ENCODE assay signal across 8 mouse cellular contexts in the genomic region with DNA sequence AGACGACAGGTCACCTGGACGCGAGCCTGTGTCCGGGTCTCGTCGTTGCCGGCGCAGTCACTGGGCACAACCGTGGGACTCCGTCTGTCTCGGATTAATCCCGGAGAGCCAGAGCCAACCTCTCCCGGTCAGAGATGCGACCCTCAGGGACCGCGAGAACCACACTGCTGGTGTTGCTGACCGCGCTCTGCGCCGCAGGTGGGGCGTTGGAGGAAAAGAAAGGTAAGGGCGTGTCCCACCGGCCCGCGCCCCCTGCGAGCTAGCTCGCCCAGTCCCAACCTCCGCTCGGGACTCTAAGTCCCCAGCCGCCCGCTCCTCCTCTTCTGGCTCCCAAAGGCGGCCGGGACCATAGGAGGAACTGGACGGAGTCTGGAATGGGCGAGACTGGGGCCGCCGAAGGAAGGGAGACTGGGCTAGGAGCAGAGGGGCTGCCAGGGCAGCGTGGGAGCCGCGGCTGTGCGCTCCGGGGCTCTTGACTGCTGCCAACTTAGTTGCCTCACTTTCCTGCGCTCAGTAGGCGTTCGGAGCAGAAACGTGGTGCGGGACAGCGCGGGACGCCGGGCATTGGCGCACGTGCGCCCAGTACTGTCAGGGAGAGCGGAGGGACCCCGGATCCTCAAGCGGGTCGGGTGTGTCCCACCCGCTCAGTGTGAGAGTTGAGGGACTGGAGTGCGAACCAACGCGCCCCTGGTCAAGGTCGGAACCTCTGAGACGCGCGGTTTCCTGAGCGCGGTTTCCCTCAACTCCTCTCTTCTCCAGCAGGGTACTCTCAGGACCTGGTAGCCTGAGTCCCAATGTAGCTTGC. TPM values are rescaled to one million over a fixed set of nuclear protein-coding genes. Genes with fewer than 3 reads are reported as not detected.
DNase-seq lines count a peak whose midpoint lies in the region; ATAC-seq lines count a peak whose summit lies in the region.

No protein-coding gene starts in this region.

- under 1% methylated on average over 68 of the region's 68 CpGs for WGBS in intestine, embryonic 15.5 days
- WGBS in lung, embryonic 15.5 days, result under 1% methylated on average over 68 of the region's 68 CpGs

- no peaks in the 10 kb centered on the region for H3K36me3 ChIP-seq in intestine, embryonic 15.5 days
- H3K36me3 ChIP-seq in lung, embryonic 15.5 days, result no peaks in the 10 kb centered on the region

- ATAC-seq in intestine, embryonic 15.5 days, result peak; percentile 83
- peak; percentile 75 for ATAC-seq in lung, embryonic 15.5 days (ENCODE audit: borderline replicate concordance, extremely low read depth, low FRiP score, low TSS enrichment)

- DNase-seq in adrenal gland, postnatal 25 days, result peak; percentile 12
- DNase-seq in adrenal gland, postnatal 4 days (ENCODE audit: low spot score in 2 of 2), result no peak
- peak; percentile 17 for DNase-seq in NIH3T3 (ENCODE audit: low read depth)
- DNase-seq in forelimb bud, embryonic 11.5 days (ENCODE audit: low read depth, low spot score), result peak; percentile 25
- DNase-seq in retina, embryonic 14.5 days (ENCODE audit: low spot score), result peak; percentile 43
- DNase-seq in adipocyte (ENCODE audit: low spot score), result no peak

- no peaks in the 10 kb centered on the region for H3K9me3 ChIP-seq in intestine, embryonic 15.5 days
- no peaks in the 10 kb centered on the region for H3K9me3 ChIP-seq in lung, embryonic 15.5 days

- 0 out of 2 replicates have a peak, but pooled peaks cover 12% of the 10 kb centered on the region for H3K4me1 ChIP-seq in intestine, embryonic 15.5 days (replicated peaks)
- peaks cover 27% of the 10 kb centered on the region for H3K4me1 ChIP-seq in lung, embryonic 15.5 days

- H3K4me2 ChIP-seq in intestine, embryonic 15.5 days (replicated peaks), result peak overlapping the region; percentile 92
- peak overlapping the region; percentile 94 for H3K4me2 ChIP-seq in lung, embryonic 15.5 days

- H3K9ac ChIP-seq in intestine, embryonic 15.5 days, result peak overlapping the region; percentile 74
- H3K9ac ChIP-seq in lung, embryonic 15.5 days, result peak overlapping the region; percentile 58

- H3K4me3 ChIP-seq in intestine, embryonic 15.5 days (replicated peaks), result peak overlapping the region; percentile 82
- H3K4me3 ChIP-seq in lung, embryonic 15.5 days, result peak overlapping the region; percentile 74

- H3K27ac ChIP-seq in intestine, embryonic 15.5 days, result peak overlapping the region; percentile 77
- H3K27ac ChIP-seq in lung, embryonic 15.5 days, result peak overlapping the region; percentile 83

- no peaks in the 10 kb centered on the region for H3K27me3 ChIP-seq in intestine, embryonic 15.5 days (replicated peaks)
- H3K27me3 ChIP-seq in lung, embryonic 15.5 days, result peaks cover 7% of the 10 kb centered on the region; the same call in 1 of the 2 replicates

RNA-seq across cellular contexts. Expression of gene Egfr, which starts 0.5 kb away (rescaled TPM):
- total RNA-seq in adrenal gland, postnatal 25 days (2021), result 6.9 and 7.7 TPM in 2 replicates
- 10 to 100 TPM; 18.7 to 21.9 TPM for total RNA-seq in adrenal gland, postnatal 4 days (2021)
- 10.8 and 11.6 TPM in 2 replicates for polyA plus RNA-seq in intestine, embryonic 15.5 days (2015; fragmentation: Nextera tagmentation; extraction: Ambion mirVana)
- 7.1 and 9.3 TPM in 2 replicates for polyA plus RNA-seq in lung, embryonic 15.5 days (2015; fragmentation: Nextera tagmentation; extraction: Ambion mirVana)

Comparison
In these comparisons a context has a peak if more than half of its experiments do, and no peak if none do; other contexts are left out.
1. DNase-seq: peak in adrenal gland, postnatal 25 days (single experiment), NIH3T3 (single experiment), forelimb bud, embryonic 11.5 days (single experiment) and retina, embryonic 14.5 days (single experiment); none in adrenal gland, postnatal 4 days (0 of 2) and adipocyte (single experiment).